Mouse (Mus musculus) right cerebral cortex, postnatal 4 days (tissue): ENCODE measurements around the gene Mmp17.
"Not testable (repeated sequence)": the region's sequence is repeated elsewhere in the genome, so short reads cannot be mapped to it uniquely, and the experiment has no call there.

Source experiments
- DNase-seq: peaks from one replicate; pipeline ENCODE4 v3.0.0-alpha.2; 2022

Mmp17 gene

GRCm38 (mm10) chr5:129594116-129595114 lies 10.4 kb downstream of the Mmp17 start:
- peak; percentile 97 for DNase-seq

- DNase-seq: peak; percentile 57
Observed at GRCm38 (mm10) chr5:129602071-129602487, 18.1 kb downstream of the Mmp17 start.

GRCm38 (mm10) chr5:129607476-129607875 lies 23.5 kb downstream of the Mmp17 start:
- DNase-seq: no peak

DNA sequence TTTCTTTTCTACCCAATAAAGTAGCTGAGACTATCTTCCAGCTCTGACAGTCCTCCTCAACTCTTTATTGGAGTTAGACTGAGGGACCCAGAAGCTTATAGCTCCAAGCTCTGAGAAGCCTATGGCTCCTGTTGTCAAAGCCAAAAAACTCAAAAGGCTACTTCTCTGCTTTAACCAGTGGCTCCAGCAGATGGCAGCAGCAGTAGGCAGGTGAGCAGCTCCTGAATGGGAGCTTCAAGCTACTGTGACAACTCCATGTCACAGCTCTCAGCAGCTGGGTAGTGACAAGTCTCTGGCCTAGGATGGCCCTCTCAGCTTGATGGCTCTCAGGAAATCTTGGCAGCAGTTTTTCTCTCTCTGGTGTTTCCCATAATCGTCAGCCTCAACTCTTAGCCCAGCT lies 27.1 kb downstream of the Mmp17 start:
- peak; percentile 82 for DNase-seq

DNA sequence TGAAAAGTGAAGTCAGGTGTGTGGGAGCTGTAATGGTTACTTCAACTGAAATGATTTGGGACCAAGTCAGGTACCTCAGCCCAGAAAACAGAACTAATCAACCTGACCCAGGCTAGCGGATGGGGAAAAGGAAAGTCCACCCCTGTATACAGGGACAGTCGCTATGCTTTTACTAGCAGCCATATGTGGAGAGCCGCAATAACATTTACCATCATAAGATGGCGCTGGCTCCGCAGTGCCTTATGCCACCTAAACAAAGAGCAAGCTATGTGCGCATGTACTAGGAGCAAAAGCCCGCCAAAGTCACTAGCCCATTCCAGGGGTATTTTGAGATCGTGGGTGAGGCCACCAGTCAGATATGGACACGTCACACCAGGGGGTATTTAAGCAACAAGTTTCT lies 36.6 kb downstream of the Mmp17 start:
- DNase-seq: not testable (repeated sequence)

DNA sequence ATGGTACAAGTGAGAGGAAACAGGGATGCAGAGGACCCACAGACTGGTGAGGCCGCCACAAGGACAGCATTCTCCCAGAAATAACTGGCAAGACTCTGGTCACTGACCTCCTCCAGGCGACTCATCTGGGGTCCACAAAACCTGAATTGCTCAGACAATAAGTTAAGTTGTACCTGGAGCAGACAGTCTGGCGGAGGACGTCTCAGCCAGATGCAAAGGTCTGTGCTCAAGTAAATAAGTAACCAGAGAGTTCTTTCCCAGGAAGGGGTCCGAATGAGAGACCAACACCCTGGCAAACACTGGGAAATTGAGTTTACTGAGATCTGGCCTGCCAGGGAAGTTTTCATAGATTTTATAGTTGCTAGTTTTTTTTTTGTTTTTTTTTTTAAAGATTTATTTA lies 37.4 kb downstream of the Mmp17 start:
- DNase-seq: no peak

DNA sequence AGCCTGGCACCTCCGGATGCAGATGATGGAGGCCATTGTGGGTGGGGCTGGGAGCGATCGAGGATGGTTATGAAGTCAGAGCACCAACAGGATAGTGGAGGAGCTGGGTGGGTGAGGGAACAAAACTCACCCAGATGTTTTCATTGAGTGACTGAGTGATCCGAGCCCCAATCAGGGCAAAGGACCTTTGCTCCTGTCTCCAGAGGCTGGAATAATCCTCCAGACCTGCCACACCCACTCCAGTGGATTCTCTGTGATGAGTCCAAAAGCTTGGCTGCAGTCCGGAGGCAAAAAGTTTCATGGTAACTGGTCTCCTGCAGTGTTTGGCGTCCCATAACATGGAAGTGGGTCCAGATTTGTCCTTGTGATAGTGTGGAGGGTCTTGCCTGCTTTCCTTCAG lies 42.1 kb downstream of the Mmp17 start:
- DNase-seq: no peak

DNA sequence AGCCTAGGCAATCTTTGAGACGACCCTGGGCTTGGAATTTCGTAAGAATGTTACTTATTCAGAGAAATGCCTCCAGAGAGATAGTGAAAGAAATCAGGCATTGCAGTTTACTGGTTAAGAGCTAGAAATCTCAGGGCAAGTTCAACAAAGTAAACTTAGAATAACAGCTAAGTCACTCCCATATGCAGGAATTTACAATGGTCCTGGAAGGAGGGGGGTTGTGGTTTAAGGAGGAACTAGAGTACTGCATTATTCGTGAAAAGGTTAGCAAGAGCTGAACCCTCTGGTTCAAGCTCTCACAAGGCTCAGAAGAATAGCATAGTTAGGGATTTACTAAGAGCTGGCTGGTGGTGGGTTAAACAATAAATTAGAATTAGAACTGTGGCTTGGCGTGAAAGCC lies 42.6 kb downstream of the Mmp17 start:
- not testable (repeated sequence) for DNase-seq

DNA sequence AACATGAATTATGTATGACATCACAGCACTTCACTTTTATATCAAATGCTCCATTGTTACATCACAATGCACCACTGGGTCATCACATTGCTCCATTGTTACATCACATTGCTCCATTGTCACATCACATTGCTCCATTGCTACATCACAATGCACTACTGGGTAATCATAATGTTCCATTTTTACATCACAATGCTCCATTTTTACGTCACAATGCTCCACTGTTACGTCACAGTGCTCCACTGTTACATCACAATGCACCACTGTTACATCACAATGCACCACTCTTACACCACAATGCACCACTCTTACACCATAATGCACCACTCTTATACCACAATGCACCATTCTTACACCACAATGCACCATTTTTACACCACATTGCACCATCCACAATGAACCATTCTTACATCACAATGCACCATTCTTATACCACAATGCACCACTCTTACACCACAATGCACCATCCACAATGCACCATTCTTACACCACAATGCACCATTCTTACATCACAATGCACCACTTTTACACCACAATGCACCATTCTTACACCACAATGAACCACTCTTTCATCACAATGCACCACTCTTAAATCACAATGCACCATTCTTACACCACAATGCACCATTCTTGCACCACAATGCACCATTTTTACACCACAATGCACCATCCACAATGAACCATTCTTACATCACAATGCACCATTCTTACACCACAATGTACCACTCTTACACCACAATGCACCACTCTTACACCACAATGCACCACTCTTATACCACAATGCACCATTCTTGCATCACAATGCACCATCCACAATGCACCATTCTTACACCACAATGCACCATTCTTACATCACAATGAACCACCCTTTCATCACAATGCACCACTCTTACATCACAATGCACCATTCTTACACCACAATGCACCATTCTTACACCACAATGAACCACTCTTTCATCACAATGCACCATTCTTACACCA lies 48.6 kb downstream of the Mmp17 start:
- DNase-seq: not testable (repeated sequence)

DNA sequence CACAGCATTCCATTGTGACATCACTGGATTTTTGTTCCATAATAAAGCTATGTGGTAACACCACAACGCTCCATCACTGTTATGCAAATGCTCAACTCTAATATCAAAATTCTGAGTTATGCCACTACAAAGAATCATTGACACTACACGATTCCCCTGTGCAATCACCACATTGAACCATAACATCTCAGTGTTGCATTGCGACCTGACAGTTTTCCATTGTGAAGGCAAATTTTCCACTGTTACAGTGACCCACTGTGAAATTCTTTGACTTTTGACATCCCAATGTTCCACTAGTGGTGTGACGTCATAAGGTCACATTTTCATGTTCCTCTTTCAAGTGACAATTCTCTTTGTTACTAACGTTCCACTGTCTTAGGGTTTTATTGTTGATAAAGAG lies 66.9 kb downstream of the Mmp17 start:
- DNase-seq: no peak

DNA sequence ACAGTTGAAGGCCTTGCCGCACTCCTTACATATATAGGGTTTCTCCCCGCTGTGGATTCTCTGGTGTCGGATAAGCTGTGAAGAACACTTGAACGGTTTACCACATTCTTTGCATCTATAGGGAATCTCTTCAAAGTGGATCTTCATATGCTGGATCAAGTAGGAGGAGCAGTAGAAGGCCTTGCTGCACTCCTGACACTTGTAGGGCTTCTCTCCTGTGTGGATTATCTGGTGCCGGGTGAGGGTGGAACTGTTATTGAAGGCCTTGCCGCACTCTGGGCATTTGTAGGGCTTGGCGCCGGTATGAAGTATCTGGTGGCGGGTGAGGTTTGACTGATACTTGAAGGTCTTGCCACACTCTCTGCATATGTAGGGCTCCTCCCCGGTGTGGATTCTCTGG lies 73.0 kb downstream of the Mmp17 start:
- DNase-seq: no peak

DNA sequence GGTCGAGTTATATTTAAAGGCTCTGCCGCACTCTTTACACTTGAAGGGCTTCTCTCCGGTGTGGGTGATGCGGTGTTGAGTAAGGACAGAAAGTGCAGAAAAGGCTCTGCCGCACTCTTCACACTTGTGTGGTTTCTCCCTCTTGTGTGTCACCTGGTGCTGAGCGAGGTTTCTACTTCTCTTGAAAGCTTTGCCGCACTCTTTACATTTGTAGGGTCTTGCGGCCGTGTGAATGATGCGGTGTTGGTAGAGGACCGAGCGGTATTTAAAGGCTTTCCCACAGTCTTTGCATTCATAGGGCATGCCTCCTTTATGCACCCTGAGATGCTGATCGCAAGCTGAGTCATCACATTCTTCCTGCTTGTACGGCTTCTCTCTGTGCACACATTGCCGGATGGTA lies 74.0 kb downstream of the Mmp17 start:
- DNase-seq: no peak
